Mouse (Mus musculus) embryo, embryonic 10.5 days (tissue): ENCODE measurements at regions not wholly inside any gene's neighbourhood (a gene's known extent, or its start where the extent isn't known, plus 50 kb on each side); places are given as distances from the start of the nearest gene placed in this dataset.
A peak's percentile ranks its signal among the peaks of the same experiment; 100 is the strongest.

Experiments used
- DNase-seq: peaks from one replicate; pipeline ENCODE4 v3.0.0-alpha.2; 2015; ENCODE audit warnings: low spot score

- DNase-seq: no peak
Measured at GRCm38 (mm10) chr16:9353811-9354210, 523.9 kb downstream of the 1810013L24Rik start.

- no peak for DNase-seq
Measured at GRCm38 (mm10) chr16:9354331-9355030, 524.6 kb downstream of the 1810013L24Rik start.

GRCm38 (mm10) chr16:9358651-9359050 lies 528.8 kb downstream of the 1810013L24Rik start:
- DNase-seq: no peak

- DNase-seq: no peak
Measured at GRCm38 (mm10) chr16:9359399-9360135, 529.7 kb downstream of the 1810013L24Rik start.

- DNase-seq: no peak
Measured at GRCm38 (mm10) chr16:9360741-9361255, 530.9 kb downstream of the 1810013L24Rik start.

- DNase-seq: no peak
Measured at GRCm38 (mm10) chr16:9362116-9362515, 532.2 kb downstream of the 1810013L24Rik start.

GRCm38 (mm10) chr16:9364105-9364504 lies 534.2 kb downstream of the 1810013L24Rik start:
- no peak for DNase-seq

- no peak for DNase-seq
Measured at GRCm38 (mm10) chr16:9390986-9391385, 561.1 kb downstream of the 1810013L24Rik start.

- DNase-seq: no peak
Measured at GRCm38 (mm10) chr16:9404736-9405135, 574.8 kb downstream of the 1810013L24Rik start.

- DNase-seq: no peak
Measured at GRCm38 (mm10) chr16:9408196-9408595, 578.3 kb downstream of the 1810013L24Rik start.

GRCm38 (mm10) chr16:9430509-9430908 lies 564.9 kb downstream of the Grin2a start:
- DNase-seq: no peak

GRCm38 (mm10) chr16:9439300-9439856 lies 556.0 kb downstream of the Grin2a start:
- DNase-seq: peak; percentile 17

- no peak for DNase-seq
Measured at GRCm38 (mm10) chr16:9439891-9440290, 555.5 kb downstream of the Grin2a start.

- no peak for DNase-seq
Measured at GRCm38 (mm10) chr16:9452058-9452457, 543.3 kb downstream of the Grin2a start.

GRCm38 (mm10) chr16:9457574-9457973 lies 537.8 kb downstream of the Grin2a start:
- DNase-seq: no peak

- no peak for DNase-seq
Measured at GRCm38 (mm10) chr16:9462497-9462896, 532.9 kb downstream of the Grin2a start.

GRCm38 (mm10) chr16:9469394-9469793 lies 526.0 kb downstream of the Grin2a start:
- DNase-seq: peak; percentile 34

- no peak for DNase-seq
Measured at GRCm38 (mm10) chr16:9485291-9485690, 510.1 kb downstream of the Grin2a start.

GRCm38 (mm10) chr16:9498301-9498700 lies 497.1 kb downstream of the Grin2a start:
- peak; percentile 17 for DNase-seq

- no peak for DNase-seq
Measured at GRCm38 (mm10) chr16:9501713-9502112, 493.6 kb downstream of the Grin2a start.

GRCm38 (mm10) chr16:9509666-9510065 lies 485.7 kb downstream of the Grin2a start:
- no peak for DNase-seq

GRCm38 (mm10) chr16:9514538-9514937 lies 480.8 kb downstream of the Grin2a start:
- DNase-seq: no peak
